23 mouse cellular contexts compared by ENCODE assay signal in genomic region chr11:39477136-39477535, GRCm38 (mm10).
"Had no signal": no experiment of that assay in that cellular context is flagged by ENCODE, and none has a peak within 500 bp of the region (broad histone marks: within the 10 kb centered on the region; RNA-seq: fewer than 3 reads in every experiment).

No protein-coding gene starts in this region.

- H3K4me2 ChIP-seq: limb, embryonic 12.5 days; limb, embryonic 15.5 days; liver, embryonic 11.5 days; lung, embryonic 14.5 days; midbrain, embryonic 13.5 days; neural tube, embryonic 12.5 days; neural tube, embryonic 15.5 days had no signal

- ATAC-seq: liver, postnatal 0 days; lung, postnatal 0 days; midbrain, embryonic 13.5 days had no signal

- H3K4me1 ChIP-seq: limb, embryonic 12.5 days; limb, embryonic 15.5 days; megakaryocyte, embryonic 14.5 days; midbrain, embryonic 10.5 days; midbrain, embryonic 13.5 days; neural tube, embryonic 12.5 days; neural tube, embryonic 15.5 days had no signal

- DNase-seq: kidney, adult 11 months; kidney, adult 9 months; kidney, postnatal 14 days; kidney, postnatal 4 days; left cerebral cortex, postnatal 4 days; liver, postnatal 0 days; lung, embryonic 14.5 days; right cerebral cortex, adult 18-20 months; right cerebral cortex, postnatal 14 days; right cerebral cortex, postnatal 4 days; thymus, postnatal 25 days had no signal

- H3K27ac ChIP-seq: limb, embryonic 12.5 days; limb, embryonic 15.5 days; liver, embryonic 14.5 days; macrophage; midbrain, embryonic 10.5 days; midbrain, embryonic 13.5 days; neural tube, embryonic 12.5 days; neural tube, embryonic 15.5 days; stomach, postnatal 0 days had no signal

- H3K27me3 ChIP-seq: limb, embryonic 12.5 days; limb, embryonic 15.5 days; megakaryocyte, embryonic 14.5 days; midbrain, embryonic 13.5 days; neural tube, embryonic 12.5 days; neural tube, embryonic 15.5 days had no signal

- H3K36me3 ChIP-seq: limb, embryonic 12.5 days; limb, embryonic 15.5 days; midbrain, embryonic 10.5 days; midbrain, embryonic 13.5 days; neural tube, embryonic 12.5 days; neural tube, embryonic 15.5 days had no signal

- H3K9me3 ChIP-seq: limb, embryonic 12.5 days; limb, embryonic 15.5 days; megakaryocyte, embryonic 14.5 days; midbrain, embryonic 10.5 days; midbrain, embryonic 13.5 days; neural tube, embryonic 12.5 days; neural tube, embryonic 15.5 days had no signal

- H3K9ac ChIP-seq: limb, embryonic 12.5 days; limb, embryonic 15.5 days; liver, embryonic 14.5 days; liver, postnatal 0 days; lung, embryonic 14.5 days; midbrain, embryonic 13.5 days; neural tube, embryonic 12.5 days; neural tube, embryonic 15.5 days had no signal

- H3K4me3 ChIP-seq: limb, embryonic 12.5 days; limb, embryonic 15.5 days; megakaryocyte, embryonic 14.5 days; midbrain, embryonic 10.5 days; midbrain, embryonic 13.5 days; neural tube, embryonic 12.5 days; neural tube, embryonic 15.5 days had no signal
